Mouse (Mus musculus): Measurements from ENCODE around the gene Mob3a.

DNA sequence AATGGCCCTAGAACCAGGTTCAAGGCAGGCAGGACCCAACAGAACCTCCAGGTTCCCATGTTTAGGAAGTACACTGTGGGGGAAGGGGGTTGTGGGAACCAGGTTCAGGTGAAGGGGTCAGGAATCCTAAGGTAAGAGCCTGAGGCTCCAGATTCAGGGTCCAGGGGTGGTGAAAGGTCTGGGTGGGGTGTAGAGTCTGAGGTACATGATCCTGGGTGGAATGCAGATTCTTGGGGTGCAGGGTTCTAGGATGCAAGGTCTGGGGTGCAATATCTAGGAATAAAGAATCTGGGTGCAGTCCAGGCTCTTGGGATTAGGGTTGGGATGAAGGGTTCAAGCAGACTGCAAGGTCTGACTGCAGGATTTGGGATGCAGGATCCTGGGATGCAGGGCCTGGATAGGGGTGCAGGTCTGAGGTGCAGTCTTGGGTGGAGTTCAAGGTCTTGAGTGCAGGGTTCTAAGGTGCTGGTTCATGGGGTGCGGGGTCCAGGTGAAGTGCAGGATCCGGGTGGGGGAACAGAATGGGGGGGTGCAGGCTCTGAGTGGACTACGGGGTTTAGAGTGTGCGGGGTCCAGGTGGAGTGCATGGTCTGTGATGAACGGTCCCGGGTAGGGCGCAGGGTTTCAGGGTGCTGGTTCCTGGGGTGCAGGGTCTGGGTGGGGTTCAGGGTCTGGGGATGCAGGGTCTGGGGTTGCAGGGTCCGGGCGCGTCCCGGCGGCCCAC, 46.2 kb downstream of the Mob3a start:
- TF ChIP-seq CTCF (IDR thresholded peaks at IDR 0.05) = no peak
- no peak for TF ChIP-seq POLR2A (IDR thresholded peaks at IDR 0.05; ENCODE audit: insufficient read depth, low read depth, low read length)
- TF ChIP-seq EP300 (IDR thresholded peaks at IDR 0.05; ENCODE audit: insufficient read depth, low read depth, low read length) = no peak
